ENCODE assay signal across 8 mouse cellular contexts in genomic region chr6:14901971-14902670, GRCm38 (mm10). TPM values are rescaled to one million over a fixed set of nuclear protein-coding genes. Genes with fewer than 3 reads are reported as not detected.
DNase-seq lines count a peak whose midpoint lies in the region; ATAC-seq and TF ChIP-seq lines count a peak whose summit lies in the region.

No protein-coding gene starts in this region.

- TF ChIP-seq CTCF in spleen, adult 2 months (IDR thresholded peaks at IDR 0.05; ENCODE audit: extremely low read depth, insufficient read depth, insufficient read length, insufficient replicate concordance): no peak

- TF ChIP-seq POLR2A in spleen, adult 2 months (IDR thresholded peaks at IDR 0.05; ENCODE audit: low read depth, low read length): no peak
- no peak for TF ChIP-seq POLR2A in limb, embryonic 14.5 days (IDR thresholded peaks at IDR 0.05; ENCODE audit: borderline replicate concordance, extremely low read depth, insufficient read depth, insufficient read length)

- no peaks in the 10 kb centered on the region for H3K9me3 ChIP-seq in forebrain, embryonic 15.5 days
- no peaks in the 10 kb centered on the region for H3K9me3 ChIP-seq in limb, embryonic 14.5 days (ENCODE audit: control insufficient read depth, low read length)

- H3K4me3 ChIP-seq in spleen, adult 2 months (ENCODE audit: extremely low read depth, insufficient read depth, insufficient read length): peak overlapping the region; percentile 21; the same call in 1 of the 2 replicates
- peak overlapping the region; percentile 82 for H3K4me3 ChIP-seq in forebrain, embryonic 15.5 days
- H3K4me3 ChIP-seq in limb, embryonic 14.5 days (replicated peaks; ENCODE audit: low read length): peak overlapping the region; percentile 85

- peaks cover 2% of the 10 kb centered on the region for H3K4me1 ChIP-seq in spleen, adult 2 months (ENCODE audit: control insufficient read depth, insufficient read depth, insufficient read length)
- peaks cover 40% of the 10 kb centered on the region for H3K4me1 ChIP-seq in forebrain, embryonic 15.5 days
- peaks cover 22% of the 10 kb centered on the region for H3K4me1 ChIP-seq in limb, embryonic 14.5 days (ENCODE audit: control insufficient read depth, insufficient read depth, low read length)

- peak overlapping the region; percentile 78 for H3K9ac ChIP-seq in forebrain, embryonic 15.5 days (replicated peaks)
- H3K9ac ChIP-seq in limb, embryonic 14.5 days (ENCODE audit: low read depth, low read length, severe bottlenecking): peak overlapping the region; percentile 95

- WGBS in spleen, adult 2 months: 16% methylated on average over 13 of the region's 13 CpGs
- 4% methylated on average over 13 of the region's 13 CpGs for WGBS in forebrain, embryonic 15.5 days
- WGBS in limb, embryonic 14.5 days: 3% methylated on average over 13 of the region's 13 CpGs

- no peak for ATAC-seq in forebrain, embryonic 15.5 days (replicated peaks)
- ATAC-seq in limb, embryonic 14.5 days (ENCODE audit: low FRiP score, low read depth): no peak

- DNase-seq in spleen, adult 2 months (ENCODE audit: low read depth in 1 of 2, low spot score in 2 of 2): no peak
- DNase-seq in spleen, postnatal 14 days (ENCODE audit: low spot score in 2 of 2): no peak
- no peak for DNase-seq in limb, embryonic 14.5 days (ENCODE audit: low spot score)
- peak; percentile 43 for DNase-seq in neural tube, embryonic 10.5 days (ENCODE audit: extremely low spot score, low spot score)
- DNase-seq in ovary, postnatal 10 days (ENCODE audit: low spot score): no peak
- DNase-seq in urinary bladder, postnatal 4 days (ENCODE audit: low spot score in 2 of 2): no peak
- DNase-seq in spleen, postnatal 4 days (ENCODE audit: low spot score in 2 of 2): no peak

- H3K36me3 ChIP-seq in spleen, adult 2 months (ENCODE audit: control insufficient read depth, insufficient read depth, low read length): no peaks in the 10 kb centered on the region
- H3K36me3 ChIP-seq in forebrain, embryonic 15.5 days: no peaks in the 10 kb centered on the region
- no peaks in the 10 kb centered on the region for H3K36me3 ChIP-seq in limb, embryonic 14.5 days (ENCODE audit: control insufficient read depth, insufficient read depth, low read length)

- no peak overlapping the region for H3K27ac ChIP-seq in spleen, adult 2 months (ENCODE audit: insufficient read depth, low read length)
- peak overlapping the region; percentile 84 for H3K27ac ChIP-seq in forebrain, embryonic 15.5 days (replicated peaks)
- H3K27ac ChIP-seq in limb, embryonic 14.5 days (replicated peaks; ENCODE audit: low read depth, low read length): peak overlapping the region; percentile 95

- H3K27me3 ChIP-seq in spleen, adult 2 months (ENCODE audit: control insufficient read depth, insufficient read depth, low read length): peaks cover 20% of the 10 kb centered on the region
- no peaks in the 10 kb centered on the region for H3K27me3 ChIP-seq in forebrain, embryonic 15.5 days
- no peaks in the 10 kb centered on the region for H3K27me3 ChIP-seq in limb, embryonic 14.5 days (ENCODE audit: control insufficient read depth, insufficient read depth, low read length)

- H3K4me2 ChIP-seq in forebrain, embryonic 15.5 days (replicated peaks): peak overlapping the region; percentile 93
- H3K4me2 ChIP-seq in limb, embryonic 14.5 days (replicated peaks; ENCODE audit: low read depth, low read length, severe bottlenecking): peak overlapping the region; percentile 86

RNA-seq across cellular contexts. Expression of gene Foxp2, which starts 1.0 kb away (rescaled TPM):
- polyA plus RNA-seq in spleen, adult 2 months (2012; rRNA removed): 0.23 and 0.33 TPM in 2 replicates
- 38.4 and 43.4 TPM in 2 replicates for polyA plus RNA-seq in forebrain, embryonic 15.5 days (2015; fragmentation: Nextera tagmentation; extraction: Ambion mirVana)
- polyA plus RNA-seq in limb, embryonic 14.5 days (2012; rRNA removed): 23.2 and 34.1 TPM in 2 replicates
- polyA plus RNA-seq in limb, embryonic 14.5 days (2014; fragmentation: Nextera tagmentation; extraction: Ambion mirVana): 24.9 and 40.2 TPM in 2 replicates

Comparison
In these comparisons a context has a peak if more than half of its experiments do, and no peak if none do; other contexts are left out.
1. H3K4me3 ChIP-seq: peak in every context shown above with its lines; median percentile 85 in limb, embryonic 14.5 days; 82 in forebrain, embryonic 15.5 days; 21 in spleen, adult 2 months.
2. RNA of gene Foxp2, which starts 1.0 kb away (polyA plus RNA-seq): 38.4 to 43.4 TPM in forebrain, embryonic 15.5 days and 23.2 to 40.2 TPM in limb, embryonic 14.5 days; 0.23 to 0.33 TPM in spleen, adult 2 months; every median in the first group is over 10 times any median in the second.